Mouse (Mus musculus) limb, embryonic 14.5 days (tissue): ENCODE results near the gene 2610001J05Rik. TPM values are rescaled to one million over a fixed set of nuclear protein-coding genes. Genes with fewer than 3 reads are reported as not detected.

ENCODE experiments used
- ATAC-seq: fragments of 200-750 bp; cut with Nextera tagmentation; 2 replicates; pipeline ENCODE4 v1.8.0; 2017; ENCODE audit warnings: low read depth, moderate number of reproducible peaks, moderate TSS enrichment; ENCODE audit not compliant: low FRiP score
- DNase-seq: peaks from one replicate; pipeline ENCODE4 v3.0.0-alpha.2; 2015; ENCODE audit warnings: low spot score
- H3K27ac ChIP-seq: fragments of 300-500 bp; sonication (generic); replicated peaks from 2 replicates; pipeline ENCODE4 v1.5.1; 2014; ENCODE audit warnings: low read depth, mild to moderate bottlenecking, low read length, moderate library complexity, mixed read lengths
- H3K27me3 ChIP-seq: fragments of 300-500 bp; sonication (generic); 2 replicates; pipeline ENCODE4 v1.6.1; 2014; ENCODE audit warnings: low read length, mixed read lengths; ENCODE audit not compliant: control insufficient read depth, insufficient read depth
- H3K36me3 ChIP-seq: fragments of 300-500 bp; sonication (generic); 2 replicates; pipeline ENCODE4 v1.6.1; 2014; ENCODE audit warnings: mild to moderate bottlenecking, low read length, moderate library complexity, mixed read lengths; ENCODE audit not compliant: control insufficient read depth, insufficient read depth
- H3K4me1 ChIP-seq: fragments of 300-500 bp; sonication (generic); 2 replicates; pipeline ENCODE4 v1.6.1; 2014; ENCODE audit warnings: antibody characterized with exemption, low read length, mixed read lengths; ENCODE audit not compliant: control insufficient read depth, insufficient read depth
- H3K4me2 ChIP-seq: fragments of 300-500 bp; sonication (generic); replicated peaks from 2 replicates; pipeline ENCODE4 v1.6.1; 2014; ENCODE audit warnings: low read depth, mild to moderate bottlenecking, low read length, moderate library complexity; ENCODE audit not compliant: severe bottlenecking
- H3K4me3 ChIP-seq: fragments of 300-500 bp; sonication (generic); replicated peaks from 2 replicates; pipeline ENCODE4 v1.5.1; 2014; ENCODE audit warnings: low read length
- H3K9ac ChIP-seq: fragments of 300-500 bp; sonication (generic); 2 replicates; pipeline ENCODE4 v1.6.1; 2014; ENCODE audit warnings: mild to moderate bottlenecking, low read depth, low read length, moderate library complexity; ENCODE audit not compliant: severe bottlenecking
- H3K9me3 ChIP-seq: fragments of 300-500 bp; sonication (generic); 2 replicates; pipeline ENCODE4 v1.6.1; 2016; ENCODE audit warnings: low read length; ENCODE audit not compliant: control insufficient read depth
- POLR2A ChIP-seq: fragments of 200-500 bp; IDR thresholded peaks from 2 replicates; pipeline ENCODE4 v1.8.0; 2012; ENCODE audit warnings: inconsistent platforms, mild to moderate bottlenecking, moderate library complexity, borderline replicate concordance; ENCODE audit not compliant: insufficient read depth, insufficient read length; ENCODE audit errors: extremely low read depth
- WGBS: fragments of 180-500 bp; shearing (Covaris S2); extraction: QIAGEN DNeasy Blood & Tissue Kit; methylation state at CpG from one replicate; pipeline ENCODE4 v1.1.7; 2014; 5-methylcytosine and 5-hydroxymethylcytosine counted together
- polyA plus RNA-seq, 2 experiments: library from polyadenylated mRNA; depleted of rRNA in 1 of 2; stranded (reverse) in 1 of 2; unstranded in 1 of 2; fragments of >200 nt; fragmentation: Nextera tagmentation in 1 of 2; extraction: Ambion mirVana in 1 of 2; gene quantifications; 2 replicates each; pipeline versions ENCODE4 v1.2.1 to v1.2.3; 2012 to 2014

Gene 2610001J05Rik
- polyA plus RNA-seq, 2 experiments: 99.4 to 103 TPM

GRCm38 (mm10) chr6:13828877-13829276, 42.4 kb downstream of the 2610001J05Rik start:
- no peak for DNase-seq
- no peak for TF ChIP-seq POLR2A
- WGBS: 76% methylated on average over 1 of the region's 1 CpGs
- Histone ChIP-seq H3K4me3 (no peak overlapping the region), H3K27me3 (no peaks in the 10 kb centered on the region), H3K4me1 (no peaks in the 10 kb centered on the region), H3K9me3 (no peaks in the 10 kb centered on the region), H3K27ac (no peak overlapping the region), H3K36me3 (no peaks in the 10 kb centered on the region), H3K9ac (no peak overlapping the region), H3K4me2 (no peak overlapping the region)
- ATAC-seq: no peak

Other genes with a start within 250 kb of the 2610001J05Rik start
- gene Bmt2, start 193.6 kb downstream of the 2610001J05Rik start, polyA plus RNA-seq (2012; rRNA removed): 12.5 and 13.2 TPM in 2 replicates
- gene Bmt2, start 193.6 kb downstream of the 2610001J05Rik start, polyA plus RNA-seq (2014; fragmentation: Nextera tagmentation; extraction: Ambion mirVana): 18.6 and 20.5 TPM in 2 replicates
- gene Gpr85, start 31.6 kb downstream of the 2610001J05Rik start, polyA plus RNA-seq (2012; rRNA removed): 3.9 and 5.0 TPM in 2 replicates
- gene Gpr85, start 31.6 kb downstream of the 2610001J05Rik start, polyA plus RNA-seq (2014; fragmentation: Nextera tagmentation; extraction: Ambion mirVana): 6.5 and 6.9 TPM in 2 replicates